Mouse (Mus musculus) adrenal gland, adult (tissue): Measurements from ENCODE around the gene A430005L14Rik.
"Not testable (repeated sequence)": the region's sequence is repeated elsewhere in the genome, so short reads cannot be mapped to it uniquely, and the experiment has no call there.

Experiments
- DNase-seq, 2 experiments: peaks; one replicate each; pipeline ENCODE4 v3.0.0; 2022 to 2023; ENCODE audit warnings: low spot score in 1 of 2; ENCODE audit not compliant: inconsistent age in 2 of 2

The A430005L14Rik gene

DNA sequence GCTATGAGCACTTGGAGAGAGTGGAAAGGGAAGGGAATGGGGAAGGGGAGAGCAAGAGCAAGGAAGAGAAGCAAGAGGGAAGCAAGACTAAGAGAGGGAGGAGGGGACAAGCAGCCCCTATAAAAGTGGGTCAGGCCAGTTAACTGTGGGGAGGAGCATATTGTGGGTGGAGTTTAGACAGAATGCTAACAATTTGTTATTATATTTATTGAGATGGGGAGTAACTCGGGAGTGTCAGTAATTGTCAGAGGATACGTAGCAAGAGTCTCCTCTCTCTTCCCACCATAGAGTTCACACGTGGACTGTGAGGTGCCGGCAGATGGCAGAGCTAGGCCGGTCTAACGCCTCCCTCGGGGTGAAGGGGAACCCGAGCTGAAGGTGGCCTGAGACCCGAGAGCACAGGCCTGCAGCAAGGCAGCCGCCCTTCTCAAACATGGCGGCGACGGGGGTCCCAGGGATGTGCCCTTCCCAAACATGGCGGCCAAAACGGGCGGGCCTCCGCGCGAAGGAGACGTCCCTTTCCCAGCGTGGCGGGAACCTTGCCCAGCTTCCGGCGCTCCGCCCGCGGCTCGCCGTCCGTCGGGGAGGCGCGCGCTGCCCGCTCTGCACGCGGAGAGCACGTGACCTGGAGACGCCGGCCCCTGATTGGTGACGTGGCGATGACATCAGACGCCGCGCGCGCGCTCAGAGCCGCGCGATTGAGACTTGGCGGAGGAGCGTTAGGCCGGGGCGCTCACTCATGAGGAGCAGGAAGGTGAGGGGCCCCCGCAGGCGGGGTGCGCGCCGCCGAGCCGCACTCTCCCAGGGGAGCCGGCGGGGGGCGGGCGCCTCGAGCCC, at the start of gene A430005L14Rik:
TSS of gene A430005L14Rik (plus strand) at position 669 of the 837 bp plus-strand sequence.
- peak; percentile 98 for DNase-seq

DNA sequence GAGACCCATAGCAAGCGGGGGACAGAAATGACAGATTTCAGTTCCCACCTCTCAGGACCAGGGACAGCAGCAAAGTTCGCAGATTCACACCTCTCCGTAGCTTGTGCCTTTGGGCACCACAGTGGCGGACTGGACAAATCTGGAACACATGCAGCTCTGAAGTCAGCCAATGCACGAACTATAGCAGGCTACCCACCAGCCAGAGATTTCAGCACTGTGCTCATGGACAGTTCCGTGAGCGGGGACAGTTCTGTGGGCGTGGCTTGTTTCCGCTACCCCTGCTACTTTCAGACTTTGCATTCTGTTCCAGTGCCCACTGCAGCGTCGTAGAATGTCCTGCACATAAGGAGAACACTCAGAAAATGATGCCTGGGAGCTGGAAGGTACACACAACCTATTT, 49.5 kb upstream of the A430005L14Rik start:
- DNase-seq, result peak; percentile 10 to 47

DNA sequence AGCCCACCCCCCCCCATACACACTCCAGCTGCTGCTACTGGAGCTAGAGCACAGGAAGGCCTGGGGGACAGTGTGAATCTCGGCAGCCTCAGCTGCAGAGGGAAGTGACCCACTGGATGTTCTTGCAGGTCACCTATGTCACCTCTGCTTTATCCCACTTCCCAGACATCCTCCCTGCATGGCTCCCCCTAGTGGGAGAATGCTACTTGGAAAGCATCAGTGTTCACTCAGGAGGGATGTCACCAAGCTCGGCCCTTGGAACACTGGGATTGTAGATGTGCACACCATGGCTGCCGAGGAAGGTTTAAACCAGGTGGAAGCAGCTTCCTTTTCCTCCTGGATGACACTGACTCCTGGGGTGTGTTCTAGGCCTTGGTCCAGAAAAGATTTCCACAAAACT, 43.4 kb upstream of the A430005L14Rik start:
- no peak for DNase-seq

DNA sequence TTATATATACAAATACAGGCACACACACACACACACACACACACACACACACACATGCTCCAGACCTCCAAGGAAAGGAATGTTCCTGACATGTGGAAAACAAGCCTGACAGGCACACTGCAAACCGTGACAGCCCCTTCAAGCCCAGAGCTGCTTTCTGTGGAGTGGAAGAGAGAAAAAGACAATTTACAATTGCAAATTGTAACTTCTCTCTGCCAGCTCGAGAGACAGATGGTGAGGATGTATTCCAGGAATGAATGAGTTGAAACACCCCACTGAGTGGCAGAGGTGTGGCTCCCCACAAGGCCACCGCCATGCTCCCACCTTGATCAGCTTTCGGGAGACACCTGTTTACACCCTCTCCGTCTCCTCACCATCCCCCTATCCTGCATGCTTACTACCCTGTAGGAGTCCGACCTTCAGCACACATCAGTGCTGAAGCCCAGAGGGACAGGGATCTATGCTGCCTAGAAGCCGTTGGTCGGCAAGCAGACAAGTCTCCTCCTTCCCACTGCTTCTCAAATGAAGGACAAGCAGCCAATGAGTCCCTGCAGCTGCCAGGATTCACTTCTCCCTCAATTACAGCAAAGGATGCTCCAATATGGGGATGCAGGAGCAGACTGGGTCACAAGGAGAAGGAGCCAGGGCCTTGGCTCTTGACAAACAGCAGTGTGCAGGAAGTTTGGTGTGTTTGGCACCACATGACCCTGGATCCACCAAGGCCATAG, 39.1 kb upstream of the A430005L14Rik start:
- no peak for DNase-seq

DNA sequence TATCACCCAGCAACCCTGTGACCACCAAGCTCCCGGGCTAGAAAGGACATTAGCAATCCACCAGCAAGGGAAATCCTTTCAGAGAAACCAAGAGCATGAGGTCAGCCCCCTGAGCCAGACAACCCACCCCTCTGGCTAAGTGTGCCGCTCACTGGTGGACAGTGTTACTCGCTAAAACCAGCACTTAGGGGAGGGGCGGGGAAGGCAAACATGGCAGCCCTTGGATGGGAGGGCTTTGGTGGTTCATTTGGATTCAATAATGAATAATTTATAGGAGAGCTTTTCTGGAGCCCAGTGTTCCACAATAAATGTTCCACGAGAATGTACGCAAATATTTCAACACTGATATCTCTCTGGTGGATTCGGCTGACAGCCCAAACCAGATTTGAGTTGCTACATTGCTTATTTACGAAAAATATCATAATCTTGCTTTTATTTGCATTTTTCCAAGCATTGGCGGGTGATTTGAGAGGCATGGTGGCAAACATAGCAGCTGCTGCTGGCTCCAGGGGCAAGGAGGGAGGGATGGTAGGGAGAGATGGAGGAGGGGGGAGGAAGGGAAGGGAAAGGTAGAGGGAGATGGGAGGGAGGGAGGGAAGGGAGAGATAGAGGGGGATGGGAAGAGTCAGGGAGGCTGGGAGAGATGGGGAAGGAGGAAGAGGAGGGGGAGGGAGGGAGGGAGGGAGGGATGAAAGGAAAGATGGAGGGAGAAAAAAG, 36.4 kb upstream of the A430005L14Rik start:
- no peak for DNase-seq

DNA sequence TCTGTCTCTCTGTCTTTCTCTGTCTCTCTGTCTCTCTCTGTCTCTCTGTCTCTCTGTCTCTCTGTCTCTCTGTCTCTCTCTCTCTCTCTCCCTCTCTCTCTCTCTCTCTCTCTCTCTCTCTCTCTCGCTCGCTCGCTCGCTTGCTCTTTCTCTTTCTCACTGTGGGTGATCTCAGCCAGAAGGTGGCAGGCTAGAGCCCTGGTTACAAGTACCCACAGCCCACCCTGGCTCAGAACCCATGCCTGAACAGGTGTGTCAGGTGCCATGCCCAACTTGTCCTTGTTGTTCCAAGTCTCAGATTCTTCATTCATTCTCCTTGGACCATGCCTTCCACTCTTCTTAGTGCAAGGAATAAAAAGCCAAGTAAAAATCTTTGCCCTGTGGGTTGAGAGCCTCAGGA, 34.9 kb upstream of the A430005L14Rik start:
- not testable (repeated sequence) for DNase-seq

DNA sequence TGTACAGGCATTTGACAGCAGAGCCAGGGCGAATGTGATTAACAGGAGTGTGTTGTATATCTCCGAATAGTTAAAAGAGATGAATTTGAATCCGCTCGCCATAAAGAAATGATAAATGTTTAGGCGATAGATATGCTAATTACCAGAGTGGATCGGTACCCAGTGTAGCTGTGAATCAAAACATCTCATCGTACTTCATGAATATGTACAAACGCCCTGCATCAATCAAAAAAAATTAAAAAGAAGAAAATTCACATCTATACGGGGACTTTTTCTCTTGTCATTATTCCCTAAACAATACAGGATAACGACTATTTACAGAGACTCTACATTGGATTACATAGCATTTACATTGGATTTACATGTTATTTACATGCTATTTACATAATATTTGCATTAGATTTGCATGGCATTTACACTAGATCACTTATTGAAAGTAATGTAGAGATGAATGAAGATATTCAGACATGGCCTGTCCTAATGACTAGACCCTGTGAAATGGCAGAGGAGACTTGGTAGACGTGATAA, 28.2 kb upstream of the A430005L14Rik start:
- no peak for DNase-seq

DNA sequence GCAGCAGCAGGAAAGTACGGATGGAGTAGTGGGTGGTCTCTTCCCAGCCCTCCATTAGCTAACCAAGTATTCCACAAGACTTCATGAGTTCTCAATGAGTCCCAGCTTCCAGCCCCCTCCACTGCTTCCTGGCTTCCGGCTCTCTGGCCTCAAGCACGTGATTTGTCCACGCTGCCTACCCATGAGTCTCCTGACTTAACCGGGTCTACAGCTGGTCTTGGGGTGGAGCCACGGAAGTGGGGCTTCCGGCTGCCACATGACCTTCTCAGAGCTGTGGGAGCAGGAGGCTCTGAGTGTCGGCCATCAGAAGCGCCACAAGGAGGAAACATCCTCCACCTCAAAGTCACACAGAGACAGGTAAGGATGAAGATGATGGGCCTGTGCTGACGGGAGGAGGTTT, 27.6 kb upstream of the A430005L14Rik start:
- no peak for DNase-seq

DNA sequence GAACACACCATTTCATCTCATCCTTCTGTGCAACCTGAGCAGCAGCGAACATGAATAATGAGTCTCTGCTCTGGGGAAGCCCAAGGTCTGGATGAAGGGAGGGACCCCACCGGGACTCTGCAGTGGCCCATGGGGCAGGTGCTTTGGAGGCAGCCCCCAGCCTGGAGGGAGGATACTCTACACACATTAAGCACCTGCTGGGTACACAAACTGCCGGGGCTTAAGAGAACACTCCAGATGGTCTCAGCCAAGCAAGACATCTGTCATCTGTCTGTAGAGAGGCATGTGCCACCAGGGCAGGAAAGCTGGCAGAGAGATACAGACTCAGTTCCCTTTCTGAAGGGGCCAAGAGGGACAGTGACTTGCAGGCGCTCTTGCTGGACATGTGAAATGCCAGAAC, 27.1 kb upstream of the A430005L14Rik start:
- DNase-seq, result no peak

DNA sequence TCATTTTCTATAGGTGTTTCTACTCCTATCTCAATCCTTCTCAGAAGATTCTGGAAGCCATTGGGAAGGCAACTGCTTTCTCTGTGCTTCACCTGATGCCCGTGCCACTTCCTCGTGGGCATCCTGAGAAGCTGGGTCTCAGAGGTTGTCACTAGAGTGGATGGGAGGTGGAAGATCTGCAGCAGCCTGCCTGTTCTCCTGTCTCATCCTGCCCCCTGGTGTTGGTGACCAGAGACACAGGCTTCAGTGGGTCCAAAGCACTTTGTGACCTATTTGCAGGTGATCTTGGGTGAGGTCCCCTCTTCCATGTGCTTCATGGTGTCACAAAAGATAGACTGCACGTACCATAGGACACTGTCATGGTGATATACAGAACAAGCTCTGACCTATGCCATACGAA, 13.8 kb upstream of the A430005L14Rik start:
- peak in 1 of 2 experiments; percentile 66 for DNase-seq

DNA sequence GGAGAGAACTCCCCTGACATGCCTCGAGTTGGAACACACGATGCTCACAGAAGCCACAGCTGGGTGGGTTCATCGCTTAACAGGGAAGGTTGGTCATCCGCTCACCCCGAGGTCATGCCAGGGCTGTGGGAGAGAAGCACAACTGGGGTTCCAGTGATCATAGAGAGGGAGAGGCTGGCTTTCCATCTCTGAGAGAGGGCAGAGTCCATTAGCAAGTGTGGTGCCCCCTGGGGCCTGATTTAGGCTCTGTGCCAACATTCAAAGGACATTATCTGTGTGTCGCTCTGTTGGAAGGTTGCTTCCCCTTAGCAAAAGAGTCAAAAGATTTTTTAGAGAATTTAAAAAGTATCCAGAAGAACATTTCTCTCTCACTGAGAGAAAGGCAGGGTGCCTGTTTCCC, 12.8 kb upstream of the A430005L14Rik start:
- DNase-seq, result no peak

DNA sequence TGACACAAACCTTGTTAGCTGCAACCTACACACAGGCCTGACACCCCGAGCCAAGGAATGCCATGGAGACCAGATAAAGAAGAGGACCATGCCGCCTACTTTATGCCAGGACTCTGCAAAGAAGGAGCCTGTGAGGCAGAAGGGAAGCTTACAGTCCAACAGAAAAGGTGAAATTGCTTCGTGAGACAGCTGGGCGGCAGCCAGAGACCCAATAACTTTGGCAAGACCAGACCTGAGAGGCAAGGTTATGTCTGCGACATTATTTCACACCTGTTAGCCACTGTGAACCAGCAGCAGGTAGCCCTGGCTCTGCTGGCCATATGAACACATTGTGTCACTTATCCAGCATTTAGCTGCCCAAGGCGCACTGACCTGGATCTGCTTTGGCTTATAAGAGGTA, 11.3 kb upstream of the A430005L14Rik start:
- no peak for DNase-seq

DNA sequence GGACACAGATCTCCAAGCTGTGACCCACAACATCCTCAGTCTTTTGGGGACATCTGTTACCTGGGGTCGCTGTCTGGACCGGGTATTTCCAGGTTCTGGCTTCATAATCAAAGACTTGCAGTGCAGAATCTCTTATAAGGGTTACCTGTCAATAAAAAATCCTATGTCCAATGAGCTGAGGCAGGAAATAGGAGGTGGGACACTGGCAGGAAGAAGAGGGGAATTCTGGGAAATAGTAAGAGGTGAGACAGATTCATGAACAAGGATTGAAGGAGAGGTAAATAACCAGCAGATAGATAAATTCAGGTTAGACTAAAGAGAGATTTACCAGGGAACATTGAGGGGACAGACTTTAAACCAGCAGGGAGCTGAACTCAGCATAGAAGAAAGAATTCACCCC, 6.7 kb upstream of the A430005L14Rik start:
- no peak for DNase-seq

DNA sequence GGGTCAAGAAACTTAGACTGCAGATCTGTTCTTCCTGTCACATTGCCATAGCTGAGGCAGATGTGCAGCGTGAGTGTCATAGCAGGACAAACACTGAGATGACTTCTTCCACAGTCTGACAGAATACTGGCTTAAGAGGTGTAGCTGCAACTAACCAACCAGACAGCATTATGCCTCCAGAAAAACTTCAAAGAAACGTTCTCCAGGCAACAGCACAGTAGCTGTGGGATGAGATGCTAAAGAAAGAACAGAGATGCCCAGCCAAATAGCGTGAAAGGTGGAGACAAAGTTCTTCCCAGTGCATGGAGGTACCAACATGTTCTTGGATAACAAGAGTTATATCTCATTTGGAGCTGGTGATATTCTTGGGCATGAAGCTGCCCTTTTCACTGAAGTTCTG, 5.9 kb upstream of the A430005L14Rik start:
- DNase-seq, result no peak

DNA sequence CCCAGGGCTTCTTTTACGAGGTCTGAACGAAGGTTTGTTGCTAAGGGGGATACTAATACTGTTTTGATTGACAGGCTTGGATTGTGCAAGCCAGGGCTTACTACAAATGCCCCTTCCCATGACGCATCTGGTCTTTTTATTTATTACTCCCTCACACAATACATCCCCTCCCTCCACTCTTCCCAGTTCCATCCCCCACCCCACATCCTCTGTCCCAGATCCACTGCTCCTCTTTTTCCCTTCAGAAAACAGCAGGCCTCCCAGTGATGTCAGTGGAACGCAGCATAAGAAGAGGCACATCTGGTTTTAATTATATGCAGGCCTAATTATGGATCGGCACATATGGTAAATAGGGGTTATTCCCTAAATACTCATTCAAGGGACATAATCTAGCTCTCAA, 5.3 kb upstream of the A430005L14Rik start:
- DNase-seq, result no peak

DNA sequence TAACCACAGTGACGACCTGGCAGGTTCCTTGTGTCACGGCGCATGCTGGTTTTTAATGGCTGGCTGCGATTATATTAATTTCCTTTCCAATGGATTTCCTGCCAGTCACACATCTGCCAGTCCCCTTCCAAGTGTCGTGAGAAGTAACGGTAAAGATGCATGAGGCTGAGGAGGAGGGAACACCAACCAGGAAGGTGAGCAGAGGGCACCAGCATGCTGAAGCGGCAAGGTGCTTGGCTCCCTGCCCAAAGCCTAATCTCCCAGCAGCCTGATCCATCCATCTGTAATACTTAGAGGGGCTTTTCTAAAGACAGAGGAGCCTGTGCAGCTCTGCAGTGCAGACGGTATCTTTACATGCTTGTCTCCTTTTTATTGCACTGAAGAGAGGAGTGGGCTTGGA, 1.4 kb upstream of the A430005L14Rik start:
- DNase-seq, result no peak

DNA sequence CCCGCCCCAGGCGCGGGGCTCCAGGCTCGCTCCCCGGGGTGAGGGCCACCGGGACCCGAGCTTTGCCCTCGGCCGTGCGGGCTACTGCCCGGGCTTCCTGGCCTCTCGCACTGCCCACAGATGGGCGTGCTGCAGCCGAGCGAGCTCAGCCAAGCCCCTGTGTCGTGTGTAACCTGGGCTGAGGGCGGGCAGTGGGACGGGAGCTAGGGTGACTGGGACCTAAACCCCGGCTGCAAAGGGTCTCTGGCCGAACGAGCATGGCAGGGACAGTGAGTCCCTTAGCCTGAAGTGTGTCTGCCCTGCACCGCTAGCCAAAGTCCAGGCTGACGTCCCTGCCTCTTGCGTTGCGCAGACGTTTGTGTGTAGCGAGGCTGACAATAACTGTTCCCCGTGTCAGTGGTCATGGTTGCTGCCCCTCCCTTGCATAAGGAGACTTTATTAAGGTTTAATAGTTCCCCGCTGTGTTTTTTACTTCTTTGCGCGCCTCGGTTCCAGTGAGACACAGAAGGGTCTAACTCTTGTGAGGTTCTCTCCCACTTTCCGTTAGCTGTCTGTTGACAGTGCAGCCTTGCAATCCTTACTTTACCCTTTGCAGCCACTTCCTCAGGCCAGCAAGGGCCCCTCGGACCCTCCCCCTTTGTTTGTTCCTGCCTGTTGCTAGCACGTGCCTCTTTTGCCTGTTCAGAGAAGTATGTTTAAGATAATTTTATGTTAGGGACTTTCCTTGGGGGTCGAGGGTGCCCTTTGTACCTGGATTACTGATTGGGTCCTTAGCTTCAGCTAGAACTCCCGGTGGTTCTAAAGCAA, 610 bp downstream of the A430005L14Rik start:
- DNase-seq, result no peak

DNA sequence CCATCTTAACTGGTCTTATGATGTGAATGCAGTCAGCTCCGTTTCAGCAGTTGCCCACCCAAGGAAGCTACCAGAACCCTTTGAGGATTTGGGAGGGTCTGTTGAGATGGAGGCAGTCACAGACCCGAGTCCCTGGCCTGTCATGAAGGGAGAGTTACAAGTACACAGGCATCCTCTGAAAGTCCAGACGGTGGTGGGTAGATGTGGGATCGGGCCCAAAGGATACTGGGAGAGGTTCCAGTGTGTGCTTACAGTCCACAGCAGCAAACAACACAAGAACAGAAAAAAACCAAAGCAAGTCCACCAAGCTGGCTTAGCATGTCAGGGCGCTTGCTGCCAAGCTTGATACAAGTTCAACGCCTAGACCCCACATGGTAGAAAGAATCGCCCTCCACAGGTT, 5.6 kb downstream of the A430005L14Rik start:
- no peak for DNase-seq

DNA sequence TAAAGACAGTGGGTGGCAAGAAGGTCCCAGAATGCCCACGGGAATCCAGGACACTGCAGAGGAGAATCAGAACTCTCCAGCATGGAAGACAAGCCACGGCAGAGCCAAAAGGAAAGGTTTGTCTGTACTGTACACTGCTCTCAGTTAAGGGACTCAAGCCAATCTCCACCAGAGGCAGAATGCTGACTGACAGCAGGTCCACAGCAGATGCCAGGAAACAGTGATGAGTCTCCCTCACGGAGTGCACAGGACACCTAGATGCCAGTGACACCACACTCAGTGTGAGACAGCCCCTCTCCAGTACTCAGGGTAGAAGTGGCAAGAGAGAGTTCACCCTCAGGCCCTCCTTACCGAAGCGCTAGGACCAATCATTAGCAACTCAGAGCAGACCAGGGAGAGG, 9.6 kb downstream of the A430005L14Rik start:
- no peak for DNase-seq

DNA sequence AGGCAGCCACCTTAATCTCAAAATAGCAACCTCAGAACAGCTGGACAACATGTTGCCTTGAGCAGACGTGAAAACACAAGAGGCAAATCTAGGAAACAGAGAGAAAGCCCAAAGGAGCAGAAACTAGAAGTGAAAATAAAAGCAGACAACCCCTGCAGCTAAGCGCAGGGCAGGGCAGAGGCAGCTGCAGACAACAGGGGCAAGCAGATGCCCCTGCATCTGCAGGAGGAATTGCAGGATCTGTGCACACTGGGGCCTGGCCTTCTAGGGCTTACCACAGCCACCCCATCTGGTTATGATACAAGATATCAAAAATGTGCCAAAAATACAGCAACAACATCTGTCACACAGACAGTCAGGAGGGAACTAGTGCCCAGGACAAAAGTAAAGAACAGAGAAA, 10.5 kb downstream of the A430005L14Rik start:
- no peak for DNase-seq

DNA sequence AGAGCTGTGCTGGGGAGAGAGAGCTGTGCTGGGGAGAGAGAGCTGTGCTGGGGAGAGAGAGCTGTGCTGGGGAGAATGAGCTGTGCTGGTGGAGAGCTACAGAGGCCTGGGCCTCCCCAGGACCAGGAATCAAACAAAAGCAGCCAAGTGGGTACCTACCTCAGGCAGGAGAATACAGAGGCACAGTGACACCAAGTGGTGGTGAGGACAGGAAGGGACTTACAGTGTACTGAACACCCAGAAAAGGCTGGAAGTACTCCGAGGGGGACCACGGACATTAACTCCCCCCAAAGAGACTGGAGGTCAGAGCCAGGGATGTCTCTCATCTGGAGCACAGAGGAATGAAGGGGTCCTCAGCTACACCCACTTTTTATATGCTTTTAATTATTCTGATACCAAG, 11.0 kb downstream of the A430005L14Rik start:
- no peak for DNase-seq
